Mouse (Mus musculus): ENCODE data around the gene Hsf5. TPM values are rescaled to one million over a fixed set of nuclear protein-coding genes. Genes with fewer than 3 reads are reported as not detected.

Hsf5 gene
- polyA plus RNA-seq, 1 experiment from 2014 or later, result 0.39 TPM

Other genes starting within 250 kb of the Hsf5 start
- gene Rad51c, start 212.2 kb upstream of the Hsf5 start, polyA plus RNA-seq (2016; fragmentation: Nextera tagmentation; extraction: Ambion mirVana), result 12.3 and 13.6 TPM in 2 replicates
- not detected in 2 replicates for gene Tex14, start 212.1 kb upstream of the Hsf5 start, polyA plus RNA-seq (2016; fragmentation: Nextera tagmentation; extraction: Ambion mirVana)
- gene Gm11492, start 50.5 kb upstream of the Hsf5 start, polyA plus RNA-seq (2016; fragmentation: Nextera tagmentation; extraction: Ambion mirVana), result not detected in 2 replicates
- gene Sept4, start 48.3 kb upstream of the Hsf5 start, polyA plus RNA-seq (2016; fragmentation: Nextera tagmentation; extraction: Ambion mirVana), result 7.4 and 11.2 TPM in 2 replicates
- gene Mtmr4, start 25.0 kb upstream of the Hsf5 start, polyA plus RNA-seq (2016; fragmentation: Nextera tagmentation; extraction: Ambion mirVana), result 68.8 and 70.5 TPM in 2 replicates
- 0.90 and 1.2 TPM in 2 replicates for gene Rnf43, start 45.6 kb downstream of the Hsf5 start, polyA plus RNA-seq (2016; fragmentation: Nextera tagmentation; extraction: Ambion mirVana)
- 178 and 184 TPM in 2 replicates for gene Supt4a, start 120.4 kb downstream of the Hsf5 start, polyA plus RNA-seq (2016; fragmentation: Nextera tagmentation; extraction: Ambion mirVana)
- gene Tspoap1, start 143.4 kb downstream of the Hsf5 start, polyA plus RNA-seq (2016; fragmentation: Nextera tagmentation; extraction: Ambion mirVana), result 7.8 and 10.5 TPM in 2 replicates
- gene Mpo, start 176.4 kb downstream of the Hsf5 start, polyA plus RNA-seq (2016; fragmentation: Nextera tagmentation; extraction: Ambion mirVana), result 2.8 and 5.0 TPM in 2 replicates
- gene Lpo, start 211.1 kb downstream of the Hsf5 start, polyA plus RNA-seq (2016; fragmentation: Nextera tagmentation; extraction: Ambion mirVana), result 0.31 and 0.57 TPM in 2 replicates
- gene Mks1, start 236.1 kb downstream of the Hsf5 start, polyA plus RNA-seq (2016; fragmentation: Nextera tagmentation; extraction: Ambion mirVana), result 17.2 and 18.6 TPM in 2 replicates